In genomic region chr17:74159443-74159894, GRCm38 (mm10) we compare ENCODE assay signal across 8 mouse cellular contexts.
DNase-seq lines count a peak whose midpoint lies in the region; ATAC-seq lines count a peak whose summit lies in the region.

No protein-coding gene starts in this region.

- H3K4me2 ChIP-seq in liver, embryonic 13.5 days: peak overlapping the region; percentile 72

- no peaks in the 10 kb centered on the region for H3K36me3 ChIP-seq in liver, embryonic 13.5 days

- no peaks in the 10 kb centered on the region for H3K27me3 ChIP-seq in liver, embryonic 13.5 days

- intact Hi-C loops in gastrocnemius, postnatal 14 days (cut with DNase I; ENCODE audit: low total_unique reads): no loop called here

- peak overlapping the region; percentile 47; the same call in 1 of the 2 replicates for H3K9ac ChIP-seq in liver, embryonic 13.5 days

- peak; percentile 98 for ATAC-seq in liver, embryonic 13.5 days (ENCODE audit: low read depth)

- peak; percentile 36 to 50 for DNase-seq in right cerebral cortex, postnatal 10 days (ENCODE audit: low spot score in 2 of 2)
- DNase-seq in right cerebral cortex, postnatal 36 days (ENCODE audit: low spot score in 2 of 2): no peak
- DNase-seq in c-Kit-positive CD71-positive TER-119-positive erythroid progenitor cells, embryonic 14.5 days (ENCODE audit: low spot score): peak; percentile 70
- DNase-seq in gastrocnemius, postnatal 14 days: peak; percentile 54
- peak; percentile 20 for DNase-seq in hindlimb bud, embryonic 11.5 days (ENCODE audit: extremely low spot score, low read depth, low spot score)
- peak; percentile 15 for DNase-seq in liver, embryonic 13.5 days
- peak; percentile 75 for DNase-seq in naive thymus-derived CD4-positive, alpha-beta T cell, adult 2 months (ENCODE audit: low read depth)
- DNase-seq in testis, postnatal 14 days (ENCODE audit: low spot score): peak; percentile 62

- H3K27ac ChIP-seq in liver, embryonic 13.5 days: no peak overlapping the region

- H3K9me3 ChIP-seq in liver, embryonic 13.5 days (replicated peaks): no peaks in the 10 kb centered on the region

- H3K4me3 ChIP-seq in liver, embryonic 13.5 days (replicated peaks): peak overlapping the region; percentile 46

- peaks cover 6% of the 10 kb centered on the region for H3K4me1 ChIP-seq in liver, embryonic 13.5 days (replicated peaks)

- 3% methylated on average over 9 of the region's 9 CpGs for WGBS in liver, embryonic 13.5 days (ENCODE audit: insufficient replicate concordance)

Comparison
In these comparisons a context has a peak if more than half of its experiments do, and no peak if none do; other contexts are left out.
1. DNase-seq: peak in right cerebral cortex, postnatal 10 days (2 of 2), c-Kit-positive CD71-positive TER-119-positive erythroid progenitor cells, embryonic 14.5 days (single experiment), gastrocnemius, postnatal 14 days (single experiment), hindlimb bud, embryonic 11.5 days (single experiment), liver, embryonic 13.5 days (single experiment), naive thymus-derived CD4-positive, alpha-beta T cell, adult 2 months (single experiment) and testis, postnatal 14 days (single experiment); none in right cerebral cortex, postnatal 36 days (0 of 2).